Mouse (Mus musculus): ENCODE measurements around the gene Pabpc4. TPM values are rescaled to one million over a fixed set of nuclear protein-coding genes. Genes with fewer than 3 reads are reported as not detected.
"Not testable (repeated sequence)": the region's sequence is repeated elsewhere in the genome, so short reads cannot be mapped to it uniquely, and the experiment has no call there.

Gene Pabpc4
- polyA plus RNA-seq, 1 experiment from 2014 or later = 49.0 TPM

DNA sequence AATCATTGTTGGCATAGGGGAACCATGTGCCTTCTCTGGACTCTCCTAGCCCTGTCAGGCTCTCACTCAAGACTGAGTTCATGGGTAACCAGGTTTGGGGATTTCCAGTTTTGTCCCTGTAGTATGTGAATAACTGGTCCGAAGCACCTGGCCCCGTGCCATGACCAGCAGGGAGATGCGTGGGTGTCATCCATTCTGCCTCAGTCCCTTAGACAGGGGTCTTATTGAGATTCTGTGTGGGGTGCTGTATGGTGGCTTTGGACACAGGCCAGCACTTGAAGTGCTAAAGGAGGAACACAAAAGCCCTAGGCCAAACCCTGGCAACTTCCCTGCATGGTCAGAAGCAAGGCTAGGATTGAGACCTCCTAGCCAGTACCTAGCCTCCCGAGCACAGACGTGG is 9.9 kb upstream of the Pabpc4 start:
- ATAC-seq (ENCODE audit: insufficient read depth, low FRiP score, low read depth) = no peak
- Histone ChIP-seq H3K27ac (no peak overlapping the region), H3K9me3 (no peaks in the 10 kb centered on the region), H3K4me2 (no peak overlapping the region), H3K27me3 (replicated peaks) (no peaks in the 10 kb centered on the region), H3K36me3 (no peaks in the 10 kb centered on the region), H3K9ac (no peak overlapping the region), H3K4me3 (replicated peaks) (no peak overlapping the region), H3K4me1 (0 out of 2 replicates have a peak, but pooled peaks cover 14% of the 10 kb centered on the region)
- 72% methylated on average over 5 of the region's 5 CpGs for WGBS

DNA sequence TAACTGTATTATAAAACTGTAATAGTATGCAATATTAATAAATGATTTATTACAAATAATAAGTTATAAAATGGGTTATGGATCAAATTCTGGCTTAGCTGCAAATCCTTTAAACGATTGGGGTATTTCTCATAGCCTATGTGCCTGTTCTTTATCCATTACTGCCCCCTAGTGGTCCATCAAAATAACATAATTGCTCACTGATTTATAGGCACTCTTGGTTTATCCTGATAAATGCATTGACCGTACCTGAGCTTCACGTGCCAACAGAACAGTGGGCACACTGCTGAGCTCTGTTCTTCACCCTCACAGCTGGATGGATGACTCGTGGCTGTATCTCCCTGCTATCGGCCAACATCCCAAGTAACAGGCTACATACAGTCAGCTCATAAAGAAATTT is 7.5 kb upstream of the Pabpc4 start:
- no peak overlapping the region for H3K4me2 ChIP-seq
- no peaks in the 10 kb centered on the region for H3K27me3 ChIP-seq (replicated peaks)
- H3K4me1 ChIP-seq = 0 out of 2 replicates have a peak, but pooled peaks cover 4% of the 10 kb centered on the region
- H3K4me3 ChIP-seq (replicated peaks) = no peak overlapping the region
- H3K36me3 ChIP-seq = no peaks in the 10 kb centered on the region
- WGBS = 15% methylated on average over 5 of the region's 5 CpGs
- no peak; the same call in 1 of the 2 replicates for ATAC-seq (ENCODE audit: insufficient read depth, low FRiP score, low read depth)
- no peak overlapping the region for H3K9ac ChIP-seq
- no peak overlapping the region for H3K27ac ChIP-seq
- H3K9me3 ChIP-seq = no peaks in the 10 kb centered on the region

DNA sequence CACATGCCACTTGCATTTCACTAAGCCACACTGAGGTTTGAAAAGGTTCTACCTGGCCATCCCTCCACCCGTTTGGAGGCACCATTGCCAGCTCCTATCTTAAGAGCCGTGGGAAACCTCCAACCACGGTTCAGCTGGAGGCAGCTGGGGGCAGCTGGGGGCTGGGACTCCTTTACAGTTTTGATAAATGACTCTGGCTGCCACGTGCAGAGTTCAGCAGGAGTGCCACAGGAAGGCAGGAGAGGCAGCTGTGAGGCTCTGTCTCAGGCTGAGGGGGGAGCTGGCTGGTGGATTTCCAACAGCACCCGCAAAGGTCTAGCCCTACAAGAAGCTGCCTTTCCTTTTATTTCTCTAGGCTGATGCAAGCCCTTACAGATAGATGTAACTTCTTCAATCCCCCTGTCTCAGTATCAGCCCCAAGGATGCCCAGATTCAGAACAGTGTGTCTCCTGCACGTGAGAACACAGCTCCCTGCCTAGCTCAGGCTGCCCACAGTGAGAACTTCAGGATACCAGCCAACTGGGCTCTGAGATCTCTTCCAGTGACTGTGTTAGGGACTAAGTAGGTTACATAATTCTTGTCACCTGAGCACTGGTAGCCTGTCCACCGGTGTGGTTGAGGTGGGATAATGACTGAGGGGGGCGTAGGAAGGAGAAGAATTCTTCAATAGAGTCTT is 1.9 kb upstream of the Pabpc4 start:
- Histone ChIP-seq H3K9me3 (no peaks in the 10 kb centered on the region), H3K4me3 (replicated peaks) (no peak overlapping the region), H3K4me1 (peaks cover 7% of the 10 kb centered on the region; the same call in 1 of the 2 replicates), H3K27me3 (replicated peaks) (no peaks in the 10 kb centered on the region), H3K9ac (no peak overlapping the region), H3K36me3 (no peaks in the 10 kb centered on the region), H3K4me2 (no peak overlapping the region), H3K27ac (0 out of 2 replicates have a peak overlapping the region, but pooled peaks have one; percentile 32)
- WGBS = 23% methylated on average over 8 of the region's 8 CpGs
- ATAC-seq (ENCODE audit: insufficient read depth, low FRiP score, low read depth) = peak; percentile 90

DNA sequence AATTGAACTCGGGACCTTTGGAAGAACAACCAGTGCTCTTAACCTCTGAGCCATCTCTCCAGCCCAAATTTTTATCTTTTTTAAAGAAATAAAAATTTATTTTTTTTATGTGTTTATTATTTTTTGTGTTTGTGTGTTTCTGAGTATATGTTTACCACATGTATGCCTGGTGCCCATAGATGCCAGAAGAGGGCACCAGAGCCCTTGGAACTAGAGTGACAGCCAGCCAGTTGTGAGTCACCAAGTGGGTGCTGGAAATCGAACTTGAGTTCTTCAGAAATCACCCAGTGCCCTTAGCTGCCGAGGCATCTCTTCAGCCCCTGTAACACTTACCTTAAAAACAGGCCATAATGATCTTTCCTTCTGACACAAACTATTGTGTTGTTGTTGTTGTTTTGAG is 8.9 kb downstream of the Pabpc4 start:
- WGBS = 84% methylated on average over 3 of the region's 3 CpGs

DNA sequence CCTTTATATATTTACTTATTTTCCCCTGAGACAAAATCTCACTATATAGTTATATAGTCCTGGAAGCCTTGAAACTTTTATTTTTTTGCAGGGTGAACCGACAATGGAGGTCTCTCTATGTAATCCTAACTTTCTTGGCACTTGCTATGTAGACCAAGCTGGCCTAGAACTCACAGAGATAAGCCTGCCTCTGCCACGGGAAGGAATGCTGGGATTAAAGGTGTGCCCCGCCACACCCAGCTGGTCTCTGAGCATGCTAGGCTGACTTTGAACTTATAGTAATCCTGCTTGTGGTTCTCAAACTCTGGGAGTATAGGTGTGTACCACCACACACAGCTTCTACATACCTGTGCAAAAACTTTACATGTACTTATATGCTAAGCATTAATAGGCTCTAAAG is 18.0 kb downstream of the Pabpc4 start:
- Histone ChIP-seq H3K27me3 (replicated peaks) (no peaks in the 10 kb centered on the region), H3K4me3 (replicated peaks) (no peak overlapping the region), H3K4me1 (peaks cover 15% of the 10 kb centered on the region), H3K36me3 (no peaks in the 10 kb centered on the region), H3K4me2 (no peak overlapping the region), H3K27ac (no peak overlapping the region), H3K9ac (no peak overlapping the region), H3K9me3 (no peaks in the 10 kb centered on the region)
- 68% methylated on average over 3 of the region's 3 CpGs for WGBS
- no peak for ATAC-seq (ENCODE audit: insufficient read depth, low FRiP score, low read depth)

More for the DNA sequence above, 8.9 kb downstream of the Pabpc4 start:
- Histone ChIP-seq H3K4me2 (no peak overlapping the region), H3K27ac (no peak overlapping the region), H3K36me3 (no peaks in the 10 kb centered on the region), H3K27me3 (replicated peaks) (no peaks in the 10 kb centered on the region), H3K9me3 (no peaks in the 10 kb centered on the region), H3K4me3 (replicated peaks) (no peak overlapping the region), H3K9ac (no peak overlapping the region), H3K4me1 (no peaks in the 10 kb centered on the region)
- ATAC-seq (ENCODE audit: insufficient read depth, low FRiP score, low read depth) = no peak

DNA sequence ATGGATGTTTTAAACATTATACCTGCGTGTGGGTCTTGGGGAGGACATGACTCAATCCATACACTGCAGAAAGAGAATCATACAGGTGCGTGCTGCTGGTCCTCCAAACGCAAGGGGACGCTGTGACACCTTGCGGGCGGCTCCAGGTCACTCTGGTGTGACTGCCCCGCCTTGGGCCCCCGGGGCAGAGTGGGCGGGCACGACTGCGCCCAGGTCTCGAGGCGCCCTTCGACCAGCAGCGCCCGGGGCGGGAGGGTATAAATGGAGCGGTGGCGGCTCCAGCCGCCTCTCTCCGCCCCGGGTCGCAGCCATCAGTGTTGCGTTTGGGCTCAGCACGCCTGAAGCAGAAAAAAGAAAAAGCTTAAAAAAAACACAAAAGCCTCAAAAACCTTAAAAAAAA is 20.3 kb downstream of the Pabpc4 start:
- Histone ChIP-seq H3K4me1 (peaks cover 24% of the 10 kb centered on the region), H3K9me3 (no peaks in the 10 kb centered on the region), H3K27me3 (replicated peaks) (no peaks in the 10 kb centered on the region), H3K36me3 (peaks cover 8% of the 10 kb centered on the region), H3K27ac (peak overlapping the region; percentile 74), H3K9ac (0 out of 2 replicates have a peak overlapping the region, but pooled peaks have one; percentile 19), H3K4me2 (peak overlapping the region; percentile 83), H3K4me3 (replicated peaks) (peak overlapping the region; percentile 54)
- ATAC-seq (ENCODE audit: insufficient read depth, low FRiP score, low read depth) = peak; percentile 97
- under 1% methylated on average over 25 of the region's 25 CpGs for WGBS

DNA sequence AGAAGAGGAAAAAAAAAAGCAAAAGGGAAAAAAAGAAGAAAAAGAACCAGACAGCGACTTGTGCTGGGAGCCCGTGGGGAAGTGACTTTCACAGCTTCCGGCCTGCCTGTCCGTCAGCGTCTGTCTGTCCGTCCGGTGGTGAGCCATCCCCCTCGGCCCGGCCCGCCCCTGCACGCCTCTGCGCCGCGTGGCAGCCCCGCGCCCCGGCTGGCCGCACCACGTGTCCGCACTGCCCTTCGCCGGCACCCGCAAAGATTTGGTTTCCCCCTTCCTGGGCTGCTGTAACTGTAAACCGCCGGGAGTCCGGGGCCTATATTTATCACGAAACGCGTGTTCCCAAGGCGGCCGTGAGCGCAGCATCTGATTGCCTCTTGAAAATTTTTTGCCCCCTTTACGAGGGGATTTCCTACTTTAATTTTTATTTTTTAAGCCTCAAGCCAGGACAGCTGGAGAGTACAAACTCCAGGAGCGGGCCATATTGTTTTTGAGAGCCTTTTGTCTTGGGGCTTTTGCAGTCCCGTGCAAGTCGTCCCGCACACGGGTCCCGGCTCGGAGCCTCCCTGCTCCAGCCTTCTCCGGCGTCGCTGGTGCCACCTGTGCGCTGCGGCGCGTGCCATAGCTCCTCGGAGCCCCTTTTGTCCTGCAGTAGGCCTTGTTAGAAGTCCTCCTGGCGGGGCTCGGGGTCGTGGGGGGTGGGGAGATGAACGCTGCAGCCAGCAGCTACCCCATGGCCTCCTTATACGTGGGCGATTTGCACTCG is 20.9 kb downstream of the Pabpc4 start:
- peak; percentile 37; the same call in 1 of the 2 replicates for ATAC-seq (ENCODE audit: insufficient read depth, low FRiP score, low read depth)
- H3K4me1 ChIP-seq = peaks cover 24% of the 10 kb centered on the region
- H3K9ac ChIP-seq = peak overlapping the region; percentile 25; the same call in 1 of the 2 replicates
- not testable (repeated sequence) for H3K27me3 ChIP-seq (replicated peaks); H3K9me3 ChIP-seq
- WGBS = under 1% methylated on average over 52 of the region's 55 CpGs
- peaks cover 12% of the 10 kb centered on the region for H3K36me3 ChIP-seq
- H3K27ac ChIP-seq = peak overlapping the region; percentile 74
- peak overlapping the region; percentile 83 for H3K4me2 ChIP-seq
- H3K4me3 ChIP-seq (replicated peaks) = peak overlapping the region; percentile 54

DNA sequence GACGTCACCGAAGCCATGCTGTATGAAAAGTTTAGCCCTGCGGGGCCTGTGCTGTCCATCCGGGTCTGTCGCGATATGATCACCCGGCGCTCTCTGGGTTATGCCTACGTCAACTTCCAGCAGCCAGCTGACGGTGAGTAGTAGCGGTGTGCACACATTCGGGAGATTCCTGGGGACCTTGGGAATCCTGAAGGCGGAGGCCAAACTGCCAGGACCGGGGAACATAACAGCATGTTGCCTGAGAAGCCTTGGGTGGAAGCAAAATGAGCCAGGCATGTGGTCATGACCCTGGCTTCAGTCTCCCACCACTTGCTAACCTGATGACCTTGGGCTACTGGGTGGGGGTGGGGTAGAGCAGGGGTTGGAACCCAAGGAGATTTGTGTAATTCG is 21.5 kb downstream of the Pabpc4 start:
- peak overlapping the region; percentile 54 for H3K4me3 ChIP-seq (replicated peaks)
- peaks cover 24% of the 10 kb centered on the region for H3K4me1 ChIP-seq
- peaks cover 18% of the 10 kb centered on the region for H3K36me3 ChIP-seq
- H3K27me3 ChIP-seq (replicated peaks); H3K9me3 ChIP-seq; ATAC-seq (ENCODE audit: insufficient read depth, low FRiP score, low read depth); H3K27ac ChIP-seq: not testable (repeated sequence)
- under 1% methylated on average over 13 of the region's 15 CpGs for WGBS
- H3K9ac ChIP-seq = 0 out of 2 replicates have a peak overlapping the region, but pooled peaks have one; percentile 39
- H3K4me2 ChIP-seq = peak overlapping the region; percentile 83

DNA sequence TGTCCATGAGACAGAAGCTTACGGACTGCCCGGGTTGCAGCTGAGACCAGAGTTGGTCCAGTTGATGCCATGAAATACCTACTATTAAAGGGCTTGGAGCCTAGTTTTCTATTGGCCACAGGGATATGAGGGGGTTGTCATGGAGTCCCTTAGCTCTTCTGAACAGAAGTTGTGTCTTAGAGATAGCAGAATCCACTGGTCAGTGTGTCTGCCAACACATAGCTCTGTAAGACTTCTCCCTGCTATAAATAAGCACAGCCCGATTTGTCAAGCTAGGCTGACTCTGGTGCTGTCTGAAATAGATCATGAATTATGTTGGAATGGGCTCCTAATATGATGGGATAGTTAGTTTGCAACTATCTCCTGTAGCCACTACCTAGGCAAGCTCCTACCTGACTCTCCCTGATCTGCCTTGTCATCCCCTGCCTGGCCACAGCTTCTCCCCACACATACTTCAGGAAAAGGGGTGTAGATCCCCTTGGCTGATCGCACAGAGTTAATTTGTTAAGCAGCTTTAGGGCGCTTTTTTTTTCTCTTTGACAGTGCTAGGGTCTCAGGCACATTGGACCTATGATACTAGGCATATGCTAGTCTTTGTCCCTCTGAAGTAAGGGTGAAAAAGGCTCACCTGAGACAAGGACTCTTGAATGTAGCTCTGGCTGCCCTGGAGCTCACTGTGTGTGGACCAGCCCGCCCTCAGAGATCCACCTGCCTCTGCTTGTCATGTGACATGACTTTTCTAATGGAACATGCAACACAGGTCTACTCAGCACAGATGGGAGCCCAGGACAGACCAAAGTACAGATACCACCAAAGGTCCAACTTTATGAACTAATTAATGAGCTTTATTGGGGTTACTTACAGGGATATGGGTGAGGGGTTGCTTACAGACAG is 22.8 kb downstream of the Pabpc4 start:
- 67% methylated on average over 6 of the region's 6 CpGs for WGBS
- H3K9ac ChIP-seq = 0 out of 2 replicates have a peak overlapping the region, but pooled peaks have one; percentile 39
- H3K4me3 ChIP-seq (replicated peaks) = peak overlapping the region; percentile 54
- H3K4me2 ChIP-seq = peak overlapping the region; percentile 83
- H3K36me3 ChIP-seq = peaks cover 31% of the 10 kb centered on the region
- peaks cover 24% of the 10 kb centered on the region for H3K4me1 ChIP-seq
- no peak overlapping the region for H3K27ac ChIP-seq
- ATAC-seq (ENCODE audit: insufficient read depth, low FRiP score, low read depth) = no peak
- no peaks in the 10 kb centered on the region for H3K27me3 ChIP-seq (replicated peaks)
- no peaks in the 10 kb centered on the region for H3K9me3 ChIP-seq

DNA sequence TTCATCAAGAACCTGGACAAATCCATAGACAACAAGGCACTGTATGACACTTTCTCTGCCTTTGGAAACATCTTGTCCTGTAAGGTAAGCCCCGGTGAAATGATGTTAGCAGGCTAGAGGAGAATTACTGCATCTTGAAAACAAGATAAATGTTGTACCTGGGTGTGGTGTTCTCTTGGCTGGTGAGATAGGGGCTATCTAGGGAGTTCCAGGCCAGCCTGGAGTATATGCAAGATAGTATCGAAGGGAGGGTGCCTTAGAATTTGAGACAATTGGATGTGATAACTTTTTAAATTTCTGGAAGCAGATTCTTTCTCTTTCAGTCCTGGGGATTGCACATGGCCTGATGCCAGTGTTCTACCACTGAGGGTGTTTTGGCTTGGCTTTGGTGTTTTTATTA is 24.6 kb downstream of the Pabpc4 start:
- Histone ChIP-seq H3K9me3 (no peaks in the 10 kb centered on the region), H3K36me3 (peaks cover 44% of the 10 kb centered on the region), H3K4me2 (no peak overlapping the region), H3K4me1 (peaks cover 24% of the 10 kb centered on the region), H3K4me3 (replicated peaks) (no peak overlapping the region), H3K9ac (no peak overlapping the region), H3K27ac (no peak overlapping the region), H3K27me3 (replicated peaks) (no peaks in the 10 kb centered on the region)
- 85% methylated on average over 2 of the region's 2 CpGs for WGBS
- ATAC-seq (ENCODE audit: insufficient read depth, low FRiP score, low read depth) = peak; percentile 48; the same call in 1 of the 2 replicates

DNA sequence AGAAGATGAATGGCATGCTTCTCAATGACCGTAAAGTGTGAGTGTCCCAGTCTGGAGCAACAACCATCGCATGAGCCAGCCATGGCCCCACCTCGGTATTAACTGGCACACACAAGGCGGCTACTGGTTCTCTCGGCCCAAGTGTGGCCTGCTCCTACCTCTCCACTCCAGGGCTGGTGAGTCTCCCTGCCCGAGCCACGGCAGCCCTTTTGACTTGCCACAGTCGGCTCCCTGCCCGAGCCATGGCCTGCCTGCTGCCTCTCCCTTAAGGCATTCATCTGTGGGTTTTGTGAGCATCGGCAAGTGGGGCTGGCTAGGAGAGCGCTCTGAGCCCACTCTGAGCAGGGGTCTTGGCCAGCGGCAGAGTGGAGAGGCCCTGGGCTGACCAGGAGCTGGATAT is 26.9 kb downstream of the Pabpc4 start:
- H3K27me3 ChIP-seq (replicated peaks) = no peaks in the 10 kb centered on the region
- no peak overlapping the region for H3K4me2 ChIP-seq
- H3K4me1 ChIP-seq = peaks cover 20% of the 10 kb centered on the region
- H3K9ac ChIP-seq = no peak overlapping the region
- 88% methylated on average over 12 of the region's 12 CpGs for WGBS
- peaks cover 62% of the 10 kb centered on the region for H3K36me3 ChIP-seq
- ATAC-seq (ENCODE audit: insufficient read depth, low FRiP score, low read depth) = no peak
- H3K4me3 ChIP-seq (replicated peaks) = no peak overlapping the region
- H3K27ac ChIP-seq = no peak overlapping the region
- H3K9me3 ChIP-seq = no peaks in the 10 kb centered on the region
